Mouse (Mus musculus): Measurements from ENCODE around the gene Atp7a. TPM values are rescaled to one million over a fixed set of nuclear protein-coding genes. Genes with fewer than 3 reads are reported as not detected.

Gene Atp7a
- polyA plus RNA-seq, 1 experiment from 2014 or later, result 10.2 TPM

DNA sequence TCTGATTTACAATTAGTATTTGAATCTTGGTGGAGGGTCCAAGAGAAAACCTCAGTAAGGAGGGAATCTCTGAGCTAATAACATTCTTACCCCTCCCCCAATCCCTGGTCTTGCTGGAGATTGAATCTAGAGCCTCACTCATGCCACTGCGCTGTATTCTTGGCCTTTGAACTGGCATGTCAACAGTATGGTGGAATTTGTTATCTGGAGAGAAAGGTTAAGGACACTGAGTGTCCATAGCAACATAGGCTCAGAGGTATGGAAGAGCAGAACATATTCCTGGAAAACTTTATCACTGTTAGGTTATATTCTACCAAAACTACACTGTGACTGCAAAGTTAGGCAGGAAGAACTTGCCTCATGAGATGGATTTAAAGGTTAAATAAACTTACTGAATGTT, 87.6 kb downstream of the Atp7a start:
- no peak overlapping the region for H3K27ac ChIP-seq (ENCODE audit: low read depth, low read length)
- no peak overlapping the region for H3K9ac ChIP-seq (ENCODE audit: low read depth, low read length)
- no peak for ATAC-seq
- H3K4me3 ChIP-seq (ENCODE audit: low read length), result no peak overlapping the region
- no peaks in the 10 kb centered on the region for H3K4me1 ChIP-seq (ENCODE audit: control insufficient read depth, insufficient read depth, low read depth, low read length)
- no peak overlapping the region for H3K4me2 ChIP-seq (ENCODE audit: low read length)
- H3K27me3 ChIP-seq (replicated peaks; ENCODE audit: control insufficient read depth, insufficient read depth, low read length), result no peaks in the 10 kb centered on the region
- H3K36me3 ChIP-seq (ENCODE audit: control insufficient read depth, insufficient read depth, low read length), result peaks cover 2% of the 10 kb centered on the region; the same call in 1 of the 2 replicates
- WGBS, result 95% methylated on average over 1 of the region's 1 CpGs
- H3K9me3 ChIP-seq (ENCODE audit: control insufficient read depth, low read length), result no peaks in the 10 kb centered on the region

DNA sequence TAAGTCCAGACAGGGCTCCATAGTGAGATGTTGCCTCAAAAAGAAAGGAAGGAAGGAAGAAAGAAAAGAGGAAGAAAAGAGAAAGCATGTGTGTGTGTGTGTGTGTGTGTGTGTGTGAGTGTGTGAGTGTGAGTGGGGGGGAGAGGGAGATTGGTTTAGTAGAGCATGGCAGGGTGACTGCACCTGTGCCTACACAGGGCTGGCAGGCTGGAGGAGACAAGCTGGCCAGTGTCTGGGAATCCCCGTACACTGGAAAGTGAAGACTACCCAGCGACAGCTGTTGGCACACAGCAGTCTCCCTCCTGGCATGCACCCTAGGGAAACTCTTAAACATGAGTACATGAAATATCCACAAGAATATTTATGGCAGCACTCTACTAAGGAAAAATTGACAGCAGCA, 95.7 kb downstream of the Atp7a start:
- WGBS, result 78% methylated on average over 2 of the region's 2 CpGs
- no peak overlapping the region for H3K4me2 ChIP-seq (ENCODE audit: low read length)
- no peak overlapping the region for H3K4me3 ChIP-seq (ENCODE audit: low read length)

DNA sequence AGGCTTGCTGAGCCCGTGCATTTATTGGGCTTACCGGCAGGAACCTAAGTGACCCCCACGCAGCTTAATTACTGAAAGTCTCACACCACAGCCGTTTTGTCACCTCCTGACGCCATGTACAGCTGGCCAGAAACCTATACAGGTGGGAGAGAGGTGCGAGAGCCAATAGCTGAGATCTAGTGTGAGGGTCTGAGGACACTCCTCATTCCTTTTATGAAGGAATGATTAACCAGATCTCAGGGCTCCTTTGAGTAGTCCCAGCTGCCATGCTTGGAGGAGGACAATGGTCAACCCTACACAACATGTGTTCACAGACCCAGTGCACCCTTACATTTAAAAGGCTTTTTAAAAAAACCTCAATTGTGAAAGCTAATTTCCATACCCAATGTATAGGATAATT, 101.2 kb downstream of the Atp7a start:
- Histone ChIP-seq H3K36me3 (ENCODE audit: control insufficient read depth, insufficient read depth, low read length) (no peaks in the 10 kb centered on the region), H3K4me3 (ENCODE audit: low read length) (no peak overlapping the region), H3K4me2 (ENCODE audit: low read length) (no peak overlapping the region), H3K9ac (ENCODE audit: low read depth, low read length) (no peak overlapping the region), H3K27me3 (replicated peaks; ENCODE audit: control insufficient read depth, insufficient read depth, low read length) (no peaks in the 10 kb centered on the region; the same call in 1 of the 2 replicates), H3K9me3 (ENCODE audit: control insufficient read depth, low read length) (no peaks in the 10 kb centered on the region), H3K4me1 (ENCODE audit: control insufficient read depth, insufficient read depth, low read depth, low read length) (no peaks in the 10 kb centered on the region), H3K27ac (ENCODE audit: low read depth, low read length) (no peak overlapping the region)
- 75% methylated on average over 6 of the region's 6 CpGs for WGBS
- ATAC-seq, result no peak

More for the DNA sequence above, 95.7 kb downstream of the Atp7a start:
- Histone ChIP-seq H3K27ac (ENCODE audit: low read depth, low read length) (no peak overlapping the region), H3K36me3 (ENCODE audit: control insufficient read depth, insufficient read depth, low read length) (no peaks in the 10 kb centered on the region), H3K9ac (ENCODE audit: low read depth, low read length) (no peak overlapping the region), H3K4me1 (ENCODE audit: control insufficient read depth, insufficient read depth, low read depth, low read length) (no peaks in the 10 kb centered on the region), H3K27me3 (replicated peaks; ENCODE audit: control insufficient read depth, insufficient read depth, low read length) (no peaks in the 10 kb centered on the region), H3K9me3 (ENCODE audit: control insufficient read depth, low read length) (no peaks in the 10 kb centered on the region)
- ATAC-seq, result no peak

DNA sequence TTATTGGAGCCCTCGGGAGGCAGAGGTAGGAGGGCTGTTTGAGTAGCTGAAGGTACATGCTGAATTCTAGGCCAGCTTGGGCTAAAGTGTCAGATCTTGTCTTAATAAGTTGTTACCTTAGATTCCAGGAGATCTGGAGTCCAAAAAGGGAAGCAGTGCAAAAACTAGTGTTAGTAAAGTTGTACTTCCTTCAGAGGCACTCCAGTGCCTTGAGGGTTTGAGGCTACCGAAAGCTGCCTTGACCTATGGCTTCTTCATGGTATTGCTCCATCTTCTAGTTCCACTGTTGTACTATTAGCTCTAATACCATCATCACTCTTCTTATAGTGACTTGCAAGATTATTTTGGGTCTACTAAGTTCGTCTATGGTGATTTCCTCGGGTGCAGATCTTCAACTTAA, 102.8 kb downstream of the Atp7a start:
- Histone ChIP-seq H3K4me2 (ENCODE audit: low read length) (no peak overlapping the region), H3K27ac (ENCODE audit: low read depth, low read length) (no peak overlapping the region), H3K9me3 (ENCODE audit: control insufficient read depth, low read length) (no peaks in the 10 kb centered on the region), H3K27me3 (replicated peaks; ENCODE audit: control insufficient read depth, insufficient read depth, low read length) (no peaks in the 10 kb centered on the region; the same call in 1 of the 2 replicates), H3K36me3 (ENCODE audit: control insufficient read depth, insufficient read depth, low read length) (no peaks in the 10 kb centered on the region), H3K9ac (ENCODE audit: low read depth, low read length) (no peak overlapping the region), H3K4me1 (ENCODE audit: control insufficient read depth, insufficient read depth, low read depth, low read length) (no peaks in the 10 kb centered on the region), H3K4me3 (ENCODE audit: low read length) (no peak overlapping the region)
- ATAC-seq, result no peak
- WGBS, result 88% methylated on average over 4 of the region's 4 CpGs

DNA sequence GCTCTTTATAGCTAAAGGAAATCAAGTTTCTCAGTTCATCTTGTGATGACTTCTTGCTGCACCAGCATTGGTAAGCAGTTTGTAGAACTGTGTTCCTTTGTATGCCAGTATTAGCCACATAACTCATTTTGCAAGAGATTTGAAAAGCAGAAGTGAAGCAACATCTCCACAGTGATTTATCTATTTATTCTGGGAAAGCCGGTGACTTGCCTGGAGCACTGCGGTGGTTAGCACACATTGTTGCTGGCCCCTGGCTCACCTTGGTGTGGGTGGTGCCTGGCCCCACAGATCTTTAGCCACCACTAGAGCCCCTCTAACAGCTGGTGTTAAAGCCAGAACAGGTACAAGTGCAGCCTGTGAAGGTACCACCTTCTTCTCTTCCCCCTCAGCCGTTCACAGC, 107.8 kb downstream of the Atp7a start:
- no peaks in the 10 kb centered on the region for H3K9me3 ChIP-seq (ENCODE audit: control insufficient read depth, low read length)
- no peaks in the 10 kb centered on the region; the same call in 1 of the 2 replicates for H3K27me3 ChIP-seq (replicated peaks; ENCODE audit: control insufficient read depth, insufficient read depth, low read length)
- 84% methylated on average over 3 of the region's 3 CpGs for WGBS
- no peak overlapping the region for H3K9ac ChIP-seq (ENCODE audit: low read depth, low read length)
- no peak for ATAC-seq
- no peaks in the 10 kb centered on the region for H3K36me3 ChIP-seq (ENCODE audit: control insufficient read depth, insufficient read depth, low read length)
- no peak overlapping the region for H3K4me2 ChIP-seq (ENCODE audit: low read length)
- no peak overlapping the region for H3K4me3 ChIP-seq (ENCODE audit: low read length)
- no peaks in the 10 kb centered on the region for H3K4me1 ChIP-seq (ENCODE audit: control insufficient read depth, insufficient read depth, low read depth, low read length)
- no peak overlapping the region for H3K27ac ChIP-seq (ENCODE audit: low read depth, low read length)

DNA sequence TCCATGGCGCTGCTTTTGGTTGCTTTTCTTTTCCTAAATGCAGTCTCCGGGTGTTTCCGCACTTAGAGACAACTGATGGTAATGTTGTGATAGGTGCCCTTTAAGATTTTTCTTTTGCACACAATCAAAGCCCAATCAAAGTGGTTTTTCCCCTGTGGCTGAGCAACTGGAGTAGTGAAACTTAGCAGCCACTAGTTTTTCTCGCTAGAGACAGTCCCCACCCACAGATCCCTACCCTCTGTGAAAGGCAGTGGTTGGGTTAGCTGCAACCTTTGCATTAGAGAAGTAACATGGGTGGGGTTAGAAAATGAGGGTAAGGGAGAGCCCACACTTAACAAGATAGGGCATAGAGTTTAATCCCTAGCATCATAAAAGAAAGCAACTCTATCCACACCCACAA, 108.4 kb downstream of the Atp7a start:
- Histone ChIP-seq H3K27ac (ENCODE audit: low read depth, low read length) (no peak overlapping the region), H3K36me3 (ENCODE audit: control insufficient read depth, insufficient read depth, low read length) (no peaks in the 10 kb centered on the region), H3K27me3 (replicated peaks; ENCODE audit: control insufficient read depth, insufficient read depth, low read length) (no peaks in the 10 kb centered on the region; the same call in 1 of the 2 replicates), H3K4me1 (ENCODE audit: control insufficient read depth, insufficient read depth, low read depth, low read length) (no peaks in the 10 kb centered on the region), H3K4me3 (ENCODE audit: low read length) (no peak overlapping the region), H3K4me2 (ENCODE audit: low read length) (no peak overlapping the region), H3K9me3 (ENCODE audit: control insufficient read depth, low read length) (no peaks in the 10 kb centered on the region), H3K9ac (ENCODE audit: low read depth, low read length) (no peak overlapping the region)
- ATAC-seq, result no peak
- 86% methylated on average over 4 of the region's 4 CpGs for WGBS

DNA sequence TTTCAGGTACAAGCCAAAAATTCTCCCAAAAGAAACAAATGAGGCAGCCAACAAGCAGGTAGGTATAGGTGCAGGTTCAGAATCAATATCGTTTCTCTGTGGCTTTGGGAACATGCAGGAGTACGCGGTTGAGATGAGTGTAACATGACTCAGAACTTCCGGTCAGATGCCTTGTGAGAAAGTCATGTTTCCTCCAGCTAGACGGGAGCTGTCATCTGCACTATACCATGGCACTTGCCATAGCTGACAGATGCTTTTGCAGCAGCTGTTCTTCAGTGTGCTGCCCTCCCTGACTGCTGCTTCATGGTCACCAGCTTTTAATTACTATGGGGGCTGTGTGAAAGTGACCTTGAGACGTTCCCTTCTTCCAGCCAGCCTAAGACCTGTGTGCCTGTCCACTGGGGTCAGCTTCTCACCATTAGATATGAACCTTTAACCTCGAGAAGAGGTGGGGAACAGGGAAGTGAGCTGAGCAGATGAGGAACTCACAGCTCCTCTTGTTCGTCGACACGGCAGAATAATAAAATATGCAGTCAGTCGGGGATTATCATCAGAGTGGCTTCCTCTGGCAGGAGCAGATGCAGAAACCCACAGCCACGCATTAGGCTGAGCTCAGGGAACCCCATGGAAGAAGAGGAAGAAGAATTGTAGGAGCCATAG, 109.0 kb downstream of the Atp7a start:
- no peaks in the 10 kb centered on the region for H3K4me1 ChIP-seq (ENCODE audit: control insufficient read depth, insufficient read depth, low read depth, low read length)
- no peak for ATAC-seq
- no peaks in the 10 kb centered on the region; the same call in 1 of the 2 replicates for H3K27me3 ChIP-seq (replicated peaks; ENCODE audit: control insufficient read depth, insufficient read depth, low read length)
- WGBS, result 60% methylated on average over 12 of the region's 12 CpGs
- no peak overlapping the region for H3K4me3 ChIP-seq (ENCODE audit: low read length)
- no peaks in the 10 kb centered on the region for H3K36me3 ChIP-seq (ENCODE audit: control insufficient read depth, insufficient read depth, low read length)
- no peak overlapping the region for H3K9ac ChIP-seq (ENCODE audit: low read depth, low read length)
- no peaks in the 10 kb centered on the region for H3K9me3 ChIP-seq (ENCODE audit: control insufficient read depth, low read length)
- H3K4me2 ChIP-seq (ENCODE audit: low read length), result no peak overlapping the region
- H3K27ac ChIP-seq (ENCODE audit: low read depth, low read length), result no peak overlapping the region

DNA sequence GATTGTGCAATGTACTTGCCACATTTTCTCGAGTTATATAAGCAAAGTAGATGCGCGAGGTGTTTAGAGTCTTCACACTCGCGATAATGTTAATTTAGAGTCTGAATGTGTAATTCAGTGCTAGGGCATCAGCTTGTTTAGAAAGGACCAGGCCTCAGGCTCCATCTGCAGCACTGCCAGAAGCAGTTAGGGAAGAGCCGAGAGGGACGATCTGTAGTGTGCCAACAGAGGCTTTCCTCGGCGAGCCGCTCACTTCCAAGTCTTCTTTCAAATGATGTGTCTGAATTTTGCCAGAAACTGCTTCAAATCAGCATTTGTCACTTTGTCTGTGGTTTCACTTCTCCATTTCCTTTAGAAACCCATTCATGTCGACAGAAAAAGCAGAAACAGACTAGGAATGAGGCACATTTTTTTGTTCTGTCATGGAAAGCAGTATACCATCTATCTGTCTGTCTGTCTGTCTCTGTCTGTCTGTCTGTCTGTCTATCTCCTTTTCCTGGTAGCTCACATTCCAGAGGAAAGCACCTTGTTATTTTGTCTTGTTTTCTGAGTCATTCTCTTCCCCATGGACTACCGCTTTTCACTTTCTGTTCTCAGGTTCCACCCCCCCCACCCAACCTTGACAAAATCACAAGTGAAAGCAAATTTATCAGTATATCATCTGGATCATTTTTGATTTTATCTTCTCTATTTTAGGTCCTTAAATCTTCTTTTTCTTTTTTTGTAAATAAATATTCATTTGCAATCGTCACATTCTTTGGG, 112.4 kb downstream of the Atp7a start:
- Histone ChIP-seq H3K4me3 (ENCODE audit: low read length) (no peak overlapping the region), H3K36me3 (ENCODE audit: control insufficient read depth, insufficient read depth, low read length) (no peaks in the 10 kb centered on the region), H3K9ac (ENCODE audit: low read depth, low read length) (no peak overlapping the region), H3K9me3 (ENCODE audit: control insufficient read depth, low read length) (no peaks in the 10 kb centered on the region), H3K4me1 (ENCODE audit: control insufficient read depth, insufficient read depth, low read depth, low read length) (no peaks in the 10 kb centered on the region), H3K4me2 (ENCODE audit: low read length) (no peak overlapping the region), H3K27ac (ENCODE audit: low read depth, low read length) (no peak overlapping the region), H3K27me3 (replicated peaks; ENCODE audit: control insufficient read depth, insufficient read depth, low read length) (no peaks in the 10 kb centered on the region; the same call in 1 of the 2 replicates)
- no peak for ATAC-seq
- 84% methylated on average over 13 of the region's 13 CpGs for WGBS

DNA sequence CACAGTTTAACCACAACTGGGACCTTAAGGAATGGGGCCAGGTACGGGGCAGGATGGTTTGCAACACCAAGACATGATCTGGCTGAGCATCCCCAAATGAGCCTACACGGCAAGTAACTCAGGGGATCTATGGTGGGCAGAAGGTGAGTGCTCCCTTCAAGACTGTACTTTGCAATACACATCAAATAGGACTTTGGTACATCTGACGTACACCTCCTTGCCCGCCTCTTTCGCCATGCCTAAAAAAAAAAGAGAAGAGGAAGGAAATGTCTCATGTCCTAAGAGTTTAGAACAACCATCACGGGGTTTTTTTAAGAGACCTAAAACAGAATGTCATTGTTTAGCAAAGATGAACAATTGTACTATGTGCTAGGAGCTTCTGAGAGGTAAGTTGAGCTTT, 115.9 kb downstream of the Atp7a start, which contains the start of gene Tlr13:
TSS of gene Tlr13 (plus strand) at position 269 of the 400 bp plus-strand sequence.
- H3K4me1 ChIP-seq (ENCODE audit: control insufficient read depth, insufficient read depth, low read depth, low read length), result no peaks in the 10 kb centered on the region
- H3K36me3 ChIP-seq (ENCODE audit: control insufficient read depth, insufficient read depth, low read length), result no peaks in the 10 kb centered on the region
- H3K9ac ChIP-seq (ENCODE audit: low read depth, low read length), result no peak within 1 kb of the TSS
- no peak within 1 kb of the TSS for H3K4me2 ChIP-seq (ENCODE audit: low read length)
- H3K4me3 ChIP-seq (ENCODE audit: low read length), result no peak within 1 kb of the TSS
- no peak within 1 kb of the TSS for H3K27ac ChIP-seq (ENCODE audit: low read depth, low read length)
- WGBS, result 83% methylated on average over 6 of the region's 6 CpGs
- no peaks in the 10 kb centered on the region for H3K9me3 ChIP-seq (ENCODE audit: control insufficient read depth, low read length)
- H3K27me3 ChIP-seq (replicated peaks; ENCODE audit: control insufficient read depth, insufficient read depth, low read length), result no peaks in the 10 kb centered on the region
- no peak for ATAC-seq
